Mouse (Mus musculus) cerebellum, postnatal 4 days (tissue): ENCODE measurements around the gene Larp6.

Source experiments
- DNase-seq, 2 experiments: peaks; one replicate each; pipeline ENCODE4 v3.0.0; 2022; ENCODE audit warnings: low spot score in 2 of 2, mixed read lengths in 1 of 2

Larp6 gene

DNA sequence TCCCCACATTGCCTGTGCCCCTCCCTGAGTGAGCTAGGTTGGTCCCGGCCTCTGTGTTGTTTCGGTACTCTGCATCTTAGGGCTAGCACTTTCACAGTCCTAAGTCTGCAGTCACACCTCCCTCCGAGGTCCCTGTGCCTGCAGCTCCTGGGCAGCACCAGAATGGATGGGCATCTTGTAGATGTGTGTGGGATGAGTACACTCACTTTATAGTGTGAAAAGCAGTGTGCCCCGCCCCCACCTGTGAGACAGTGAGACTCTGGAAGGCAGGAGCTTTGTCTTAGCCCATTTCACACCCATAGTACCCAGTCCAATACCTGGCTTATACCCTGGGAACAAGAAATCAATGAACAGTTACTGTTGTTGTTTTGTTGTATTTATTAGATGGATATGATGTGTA, 2.5 kb downstream of the Larp6 start:
- DNase-seq = no peak

DNA sequence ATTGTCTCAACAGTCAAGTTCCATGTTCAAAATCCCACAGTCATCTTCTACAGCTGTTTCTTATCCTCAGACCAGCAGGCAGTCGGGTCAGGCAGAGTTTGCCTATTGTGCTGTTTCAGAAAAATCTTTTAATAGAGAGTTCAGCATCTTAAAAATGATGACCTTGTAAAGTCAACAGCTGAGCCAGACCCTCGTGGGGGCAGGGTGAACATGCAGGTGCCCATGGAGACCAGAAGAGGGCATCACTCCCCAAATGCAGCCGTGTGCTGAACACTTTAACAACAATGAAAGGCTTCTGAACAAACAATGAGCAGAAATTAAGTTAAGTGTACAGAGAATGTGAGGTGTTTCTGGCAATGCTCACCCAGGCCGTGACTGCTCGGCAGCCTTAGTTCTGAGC, 3.0 kb downstream of the Larp6 start:
- no peak for DNase-seq

DNA sequence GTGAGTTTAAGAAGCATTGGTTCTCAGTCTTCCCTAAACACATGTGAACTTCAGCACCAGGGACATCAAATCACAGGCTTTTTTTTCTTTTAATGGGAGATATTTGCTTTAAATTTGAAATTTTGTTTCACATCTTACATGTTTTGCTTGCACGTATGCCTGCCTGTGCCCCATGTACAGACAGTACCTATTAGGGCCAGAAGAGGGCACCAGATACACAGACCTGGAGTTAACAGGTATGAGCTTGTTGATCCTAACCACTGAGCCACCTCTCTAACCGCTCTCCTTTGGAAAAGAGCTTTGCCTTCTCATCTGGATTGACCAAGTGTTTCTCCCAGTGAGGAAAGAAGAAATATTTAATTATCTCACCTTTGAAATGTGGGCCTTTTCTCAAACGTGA, 5.5 kb downstream of the Larp6 start:
- peak in 1 of 2 experiments; percentile 56 for DNase-seq

DNA sequence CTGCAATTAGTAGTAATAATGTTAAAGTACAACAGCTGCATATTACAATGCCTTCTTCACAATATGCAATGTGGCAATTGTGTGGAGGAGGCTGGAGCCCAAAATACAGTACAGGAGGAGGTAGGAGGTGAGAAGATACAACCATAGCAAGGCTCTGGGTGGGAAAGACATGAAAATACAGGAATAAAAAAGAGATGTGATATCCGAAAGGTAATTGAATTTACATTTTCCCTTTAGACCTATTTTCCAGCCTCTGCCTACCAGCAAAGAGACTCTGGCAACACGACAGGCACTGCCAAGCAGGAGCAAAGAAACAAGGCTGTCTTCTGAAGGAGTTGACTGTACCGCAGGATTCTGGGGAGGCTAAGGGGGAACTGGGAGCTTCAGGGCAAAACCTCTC, 6.9 kb downstream of the Larp6 start:
- no peak for DNase-seq

DNA sequence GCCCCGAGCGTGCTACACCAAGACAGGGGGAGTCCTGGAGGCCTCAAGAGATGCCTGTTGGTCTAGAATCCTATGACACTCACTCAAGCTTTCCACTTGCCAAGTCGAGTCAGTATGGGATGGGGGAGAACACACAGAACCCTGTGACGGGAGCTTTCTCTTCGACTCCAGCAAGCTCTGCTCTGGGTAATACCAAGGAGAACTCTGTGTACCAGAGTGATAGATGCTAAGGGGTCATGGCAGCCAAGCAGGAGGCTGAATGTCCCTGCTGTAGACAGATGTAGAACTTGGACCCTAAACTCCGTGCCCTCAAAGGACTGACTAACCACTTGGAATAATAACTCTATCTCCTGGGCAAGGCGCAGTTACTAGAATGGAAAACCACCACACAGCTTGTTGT, 12.2 kb downstream of the Larp6 start:
- no peak for DNase-seq

DNA sequence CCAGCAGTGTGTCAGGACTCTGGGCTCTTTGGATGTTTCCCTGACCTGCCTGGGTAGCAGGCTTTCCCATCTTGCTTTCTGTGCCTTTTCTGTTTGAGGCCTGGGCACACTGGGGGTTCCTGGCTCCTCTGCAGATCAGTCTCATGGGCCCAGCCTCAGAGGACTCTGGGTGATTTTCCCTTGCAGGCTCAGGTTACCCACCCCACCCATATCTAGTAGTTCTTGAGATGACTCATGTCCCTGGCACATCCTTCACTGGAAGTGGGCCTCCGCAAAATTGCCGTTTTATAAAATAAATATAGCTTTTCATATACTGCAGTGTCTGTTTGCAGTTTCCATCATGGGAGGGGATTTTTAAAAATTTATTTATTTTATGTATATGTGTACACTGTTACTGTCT, 21.5 kb downstream of the Larp6 start:
- no peak for DNase-seq

- DNase-seq = no peak
Measured at GRCm38 (mm10) chr9:60739126-60739525, 26.3 kb downstream of the Larp6 start.

DNA sequence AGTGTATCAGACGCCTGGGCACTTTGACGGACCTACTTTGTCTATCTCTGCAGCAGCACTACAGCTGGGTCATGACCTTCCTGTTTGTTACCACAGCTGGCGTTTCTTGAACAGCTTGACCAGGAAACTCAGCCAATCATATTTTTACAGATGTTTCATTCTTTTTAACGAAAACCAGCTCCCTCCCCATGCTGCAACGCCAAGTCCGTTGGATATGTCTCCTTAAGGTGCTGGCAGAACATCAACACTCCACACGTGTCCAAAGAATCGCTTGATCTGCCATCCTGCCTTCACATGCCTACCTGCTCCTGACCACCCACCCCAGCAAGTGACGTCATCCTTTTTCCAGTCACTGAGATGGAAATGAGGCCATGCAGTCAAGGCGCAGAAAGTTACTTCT, 28.6 kb downstream of the Larp6 start:
- DNase-seq = no peak

- DNase-seq = no peak
Measured at GRCm38 (mm10) chr9:60742516-60742915, 29.7 kb downstream of the Larp6 start.

DNA sequence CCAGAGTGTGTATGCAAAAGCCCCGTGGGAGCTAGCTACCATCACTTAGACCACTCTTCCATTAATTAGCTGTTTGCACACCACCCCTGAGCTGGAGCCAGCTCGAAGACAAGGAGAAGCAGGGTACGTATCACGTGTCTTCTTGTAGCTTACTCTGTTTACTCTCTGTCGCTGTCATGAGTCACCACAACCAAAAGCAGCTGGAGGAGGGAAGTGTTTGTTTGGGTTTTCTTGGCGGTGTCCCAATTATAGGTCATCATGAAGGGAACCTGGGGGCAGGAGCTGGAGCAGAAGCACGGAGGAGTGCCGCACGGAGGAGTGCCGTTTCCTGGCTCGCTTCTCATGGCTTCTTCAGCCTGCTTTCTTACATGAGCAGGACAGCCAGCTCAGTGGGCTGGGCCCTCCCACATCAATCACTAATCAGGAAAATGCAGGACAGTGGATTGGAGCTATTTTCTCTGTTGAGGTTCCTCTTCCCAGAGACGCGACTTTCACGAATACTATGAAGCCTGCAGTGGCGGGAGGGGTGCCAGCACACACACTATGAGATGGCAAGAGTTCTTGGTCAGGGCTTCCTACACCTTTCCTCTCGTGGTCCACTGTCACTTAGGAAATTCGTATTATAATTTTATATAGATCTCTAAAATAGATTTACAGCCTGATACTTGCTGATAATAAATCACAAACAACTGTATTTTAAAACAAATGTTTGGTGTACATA, 30.6 kb downstream of the Larp6 start:
- no peak for DNase-seq

DNA sequence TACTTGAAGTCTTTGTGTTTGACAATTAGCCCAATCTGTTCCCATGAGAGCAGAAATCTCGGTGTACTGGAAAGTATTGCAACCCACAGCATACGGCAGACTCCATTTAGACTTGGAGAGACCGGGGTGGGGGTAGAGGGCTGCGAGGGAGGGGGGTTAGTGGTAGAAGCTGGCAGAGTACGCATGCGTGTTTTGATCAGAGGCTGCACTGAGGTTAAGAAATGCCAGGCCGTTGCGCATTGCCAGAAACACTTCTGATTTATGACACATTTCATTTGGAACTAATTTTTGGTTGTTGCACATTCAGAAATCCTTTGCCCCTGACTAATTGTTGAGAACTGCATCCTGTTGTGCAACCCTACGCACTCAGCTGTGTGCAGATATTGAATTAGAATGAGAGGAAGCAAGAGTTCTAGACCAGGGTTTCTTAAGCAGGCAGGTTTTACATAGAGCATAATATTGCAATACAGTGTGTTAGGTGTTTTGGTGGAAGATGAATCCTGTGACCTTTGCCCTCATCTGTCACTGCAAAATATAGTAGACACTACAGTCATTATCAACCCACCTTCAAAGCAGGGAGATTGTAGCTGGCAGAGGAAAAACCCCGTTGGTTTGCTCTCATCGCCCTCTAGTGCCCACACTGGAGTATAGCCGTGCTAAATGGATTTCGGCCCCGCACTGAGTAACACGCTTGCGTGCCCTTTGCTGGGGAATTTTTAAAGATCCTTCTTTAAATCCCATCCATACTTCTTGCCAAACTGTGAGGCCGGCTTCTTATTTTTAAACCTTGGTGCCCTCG, 31.6 kb downstream of the Larp6 start:
- DNase-seq = peak in 1 of 2 experiments; percentile 65

GRCm38 (mm10) chr9:60744971-60745370, 32.2 kb downstream of the Larp6 start:
- no peak for DNase-seq

- DNase-seq = no peak
Measured at GRCm38 (mm10) chr9:60746561-60746960, 33.8 kb downstream of the Larp6 start.

GRCm38 (mm10) chr9:60747672-60748071, 34.9 kb downstream of the Larp6 start:
- DNase-seq = no peak

DNA sequence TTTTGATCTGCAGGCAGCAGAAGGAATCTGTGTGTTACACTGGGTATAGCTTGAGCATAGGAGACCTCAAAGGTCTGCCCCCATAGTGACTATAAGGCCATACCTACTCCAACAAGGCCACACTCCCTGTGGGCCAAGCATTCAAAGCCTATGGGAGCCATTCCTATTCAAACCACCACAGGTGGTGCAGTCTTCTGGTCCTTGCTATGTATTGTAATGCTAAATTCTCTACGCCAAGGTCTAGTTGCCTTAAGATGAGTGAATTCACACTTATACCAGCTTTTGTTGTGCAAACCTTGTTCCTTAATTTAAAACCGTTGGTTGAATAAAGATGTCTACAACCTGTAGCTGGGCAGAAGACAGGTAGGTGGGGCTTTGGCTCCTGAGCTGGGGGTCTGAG, 35.4 kb downstream of the Larp6 start:
- no peak for DNase-seq

- no peak for DNase-seq
Measured at GRCm38 (mm10) chr9:60749105-60749504, 36.3 kb downstream of the Larp6 start.

DNA sequence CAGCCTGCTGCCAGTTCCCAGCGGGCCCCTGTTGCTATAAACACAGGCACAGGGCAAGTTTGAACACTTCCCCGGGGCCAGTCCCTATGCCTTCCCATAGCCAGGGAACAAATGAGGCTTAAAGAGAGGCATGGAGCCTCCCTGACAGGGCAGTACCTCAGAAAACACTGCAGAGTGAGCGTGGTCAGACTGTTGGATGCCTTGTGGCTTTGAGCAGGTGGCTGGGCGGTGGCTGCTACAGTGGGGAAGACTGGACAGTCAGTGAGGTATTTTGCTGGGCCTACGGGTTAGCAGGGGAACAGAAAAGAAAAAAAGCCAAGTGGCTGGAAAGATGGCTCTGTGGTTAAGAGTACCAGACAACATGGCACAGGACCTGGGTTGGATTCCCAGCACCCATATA, 38.3 kb downstream of the Larp6 start:
- no peak for DNase-seq

GRCm38 (mm10) chr9:60751971-60752370, 39.2 kb downstream of the Larp6 start:
- DNase-seq = no peak

- no peak for DNase-seq
Measured at GRCm38 (mm10) chr9:60752636-60753035, 39.8 kb downstream of the Larp6 start.

GRCm38 (mm10) chr9:60756258-60756657, 43.5 kb downstream of the Larp6 start:
- peak; percentile 59 to 75 for DNase-seq

GRCm38 (mm10) chr9:60756866-60757740, 44.3 kb downstream of the Larp6 start:
- no peak for DNase-seq

DNA sequence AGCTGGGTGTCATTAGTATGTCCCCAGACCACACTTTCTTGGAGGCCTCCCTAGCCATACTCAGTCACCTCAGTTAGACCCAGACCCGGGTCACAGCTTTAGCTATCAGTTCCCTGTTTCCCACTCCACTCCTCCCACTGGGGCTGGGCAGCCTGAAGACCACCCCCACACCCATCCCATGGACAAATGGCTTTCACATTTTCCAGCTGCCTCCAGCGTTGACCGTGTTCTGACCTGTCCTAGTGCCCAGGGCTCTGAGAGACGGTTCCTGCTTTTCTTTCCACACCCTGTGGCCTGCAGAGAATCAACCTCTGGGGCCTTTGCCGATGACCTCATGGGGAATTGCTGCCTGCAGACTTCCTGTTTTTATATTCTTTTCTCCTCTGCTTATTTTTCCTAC, 45.0 kb downstream of the Larp6 start:
- no peak for DNase-seq
